ENCODE assay signal across 21 mouse cellular contexts in the genomic region with DNA sequence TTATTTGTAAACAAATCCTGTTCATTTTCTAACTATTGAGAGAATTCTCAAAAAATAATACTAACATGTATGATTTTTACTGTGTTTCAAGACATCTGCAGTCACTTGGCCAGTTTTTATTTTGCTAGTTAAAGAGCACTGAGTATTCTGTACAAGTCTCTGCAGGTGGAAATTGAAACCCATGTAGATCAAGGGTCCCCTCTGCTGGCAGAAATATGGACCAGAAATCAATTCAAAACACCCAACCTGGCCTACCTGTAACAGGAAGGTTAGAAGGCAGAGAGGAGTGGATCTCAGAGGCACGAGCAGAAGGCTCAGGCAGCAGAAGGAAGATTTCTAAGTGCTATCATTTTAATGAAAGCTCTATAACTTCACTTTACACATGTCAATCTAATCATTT.
DNase-seq lines count a peak whose midpoint lies in the region; ATAC-seq and TF ChIP-seq lines count a peak whose summit lies in the region.
"Had no signal": no experiment of that assay in that cellular context is flagged by ENCODE, and none has a peak within 500 bp of the region (broad histone marks: within the 10 kb centered on the region; RNA-seq: fewer than 3 reads in every experiment).

No protein-coding gene starts in this region.

- DNase-seq in cerebellum, postnatal 14 days: peak; percentile 47 to 48
- DNase-seq in cerebellum, adult 8-10 months: no peak
- DNase-seq in midbrain, embryonic 14.5 days: peak; percentile 53
- no peak for DNase-seq in gastrocnemius, postnatal 36 days
- no peak for DNase-seq in kidney, postnatal 36 days
- DNase-seq: adrenal gland, adult 2 months; cerebellum, adult 9-11 months; lung, adult 2 months; right cerebral cortex, postnatal 14 days; spleen, adult 18-20 months; thymus, postnatal 36 days had no signal

- TF ChIP-seq CTCF in intestine, postnatal 0 days (IDR thresholded peaks at IDR 0.05; ENCODE audit: low read depth): peak; percentile 34

- no peaks in the 10 kb centered on the region for H3K4me1 ChIP-seq in intestine, postnatal 0 days (replicated peaks; ENCODE audit: control insufficient read depth, insufficient read depth, low read length)
- no peaks in the 10 kb centered on the region for H3K4me1 ChIP-seq in intestine, embryonic 15.5 days (replicated peaks)
- no peaks in the 10 kb centered on the region for H3K4me1 ChIP-seq in midbrain, embryonic 14.5 days (ENCODE audit: control insufficient read depth, insufficient read depth, low read length)
- H3K4me1 ChIP-seq in midbrain, embryonic 15.5 days: no peaks in the 10 kb centered on the region
- H3K4me1 ChIP-seq: forebrain, embryonic 13.5 days; heart, embryonic 10.5 days; hindbrain, embryonic 10.5 days; liver, embryonic 12.5 days; midbrain, embryonic 12.5 days had no signal

- no peak overlapping the region for H3K9ac ChIP-seq in intestine, postnatal 0 days (ENCODE audit: low read depth, low read length)
- H3K9ac ChIP-seq in intestine, embryonic 15.5 days: no peak overlapping the region
- no peak overlapping the region for H3K9ac ChIP-seq in midbrain, embryonic 14.5 days (replicated peaks; ENCODE audit: low read length)
- H3K9ac ChIP-seq in midbrain, embryonic 15.5 days: no peak overlapping the region
- H3K9ac ChIP-seq: forebrain, embryonic 13.5 days; liver, embryonic 12.5 days; midbrain, embryonic 12.5 days had no signal

- no peak overlapping the region for H3K4me2 ChIP-seq in intestine, postnatal 0 days (replicated peaks; ENCODE audit: low read depth)
- no peak overlapping the region for H3K4me2 ChIP-seq in intestine, embryonic 15.5 days (replicated peaks)
- H3K4me2 ChIP-seq in midbrain, embryonic 14.5 days (ENCODE audit: low read length): no peak overlapping the region
- no peak overlapping the region for H3K4me2 ChIP-seq in midbrain, embryonic 15.5 days
- H3K4me2 ChIP-seq: forebrain, embryonic 13.5 days; liver, embryonic 12.5 days; midbrain, embryonic 12.5 days had no signal

- no peaks in the 10 kb centered on the region for H3K27me3 ChIP-seq in intestine, postnatal 0 days (replicated peaks; ENCODE audit: control insufficient read depth, insufficient read depth, low read length)
- no peaks in the 10 kb centered on the region for H3K27me3 ChIP-seq in intestine, embryonic 15.5 days (replicated peaks)
- H3K27me3 ChIP-seq in midbrain, embryonic 14.5 days (ENCODE audit: control insufficient read depth, insufficient read depth, low read length): no peaks in the 10 kb centered on the region
- H3K27me3 ChIP-seq in midbrain, embryonic 15.5 days (replicated peaks): no peaks in the 10 kb centered on the region
- H3K27me3 ChIP-seq: forebrain, embryonic 13.5 days; liver, embryonic 12.5 days; midbrain, embryonic 12.5 days had no signal

- no peak overlapping the region for H3K4me3 ChIP-seq in intestine, postnatal 0 days (ENCODE audit: low read depth, low read length)
- no peak overlapping the region for H3K4me3 ChIP-seq in intestine, embryonic 15.5 days (replicated peaks)
- H3K4me3 ChIP-seq in midbrain, embryonic 14.5 days (replicated peaks; ENCODE audit: low read depth, low read length): no peak overlapping the region
- H3K4me3 ChIP-seq in midbrain, embryonic 15.5 days: no peak overlapping the region
- H3K4me3 ChIP-seq: forebrain, embryonic 13.5 days; heart, embryonic 10.5 days; hindbrain, embryonic 10.5 days; liver, embryonic 12.5 days; midbrain, embryonic 12.5 days; myocyte had no signal

- no peaks in the 10 kb centered on the region for H3K36me3 ChIP-seq in intestine, postnatal 0 days (ENCODE audit: control insufficient read depth, insufficient read depth)
- H3K36me3 ChIP-seq in intestine, embryonic 15.5 days: no peaks in the 10 kb centered on the region
- no peaks in the 10 kb centered on the region for H3K36me3 ChIP-seq in midbrain, embryonic 14.5 days (ENCODE audit: control insufficient read depth, insufficient read depth, low read length)
- H3K36me3 ChIP-seq in midbrain, embryonic 15.5 days (replicated peaks): no peaks in the 10 kb centered on the region
- H3K36me3 ChIP-seq: heart, embryonic 10.5 days; hindbrain, embryonic 10.5 days; liver, embryonic 12.5 days; midbrain, embryonic 12.5 days had no signal

- 44% methylated on average over 1 of the region's 1 CpGs for WGBS in intestine, postnatal 0 days
- 62% methylated on average over 1 of the region's 1 CpGs for WGBS in intestine, embryonic 15.5 days
- 49% methylated on average over 1 of the region's 1 CpGs for whole genome bisulfite sequencing in midbrain, embryonic 14.5 days
- 73% methylated on average over 1 of the region's 1 CpGs for WGBS in midbrain, embryonic 15.5 days

- intact Hi-C loops in gastrocnemius, postnatal 36 days (cut with DNase I): no loop called here

- no peak overlapping the region for H3K27ac ChIP-seq in intestine, postnatal 0 days (ENCODE audit: low read depth, low read length)
- H3K27ac ChIP-seq in intestine, embryonic 15.5 days: no peak overlapping the region
- H3K27ac ChIP-seq in midbrain, embryonic 14.5 days (replicated peaks; ENCODE audit: low read depth, low read length): no peak overlapping the region
- H3K27ac ChIP-seq in midbrain, embryonic 15.5 days: no peak overlapping the region
- H3K27ac ChIP-seq: forebrain, embryonic 13.5 days; heart, embryonic 10.5 days; hindbrain, embryonic 10.5 days; liver, embryonic 12.5 days; midbrain, embryonic 12.5 days had no signal

- no peak for ATAC-seq in intestine, postnatal 0 days
- no peak for ATAC-seq in intestine, embryonic 15.5 days
- ATAC-seq in midbrain, embryonic 14.5 days (ENCODE audit: low FRiP score, low TSS enrichment): no peak
- no peak for ATAC-seq in midbrain, embryonic 15.5 days (replicated peaks)
- ATAC-seq: forebrain, embryonic 13.5 days; intestine, embryonic 16.5 days; liver, embryonic 12.5 days had no signal

- H3K9me3 ChIP-seq in intestine, postnatal 0 days (ENCODE audit: control insufficient read depth): no peaks in the 10 kb centered on the region
- no peaks in the 10 kb centered on the region for H3K9me3 ChIP-seq in intestine, embryonic 15.5 days
- no peaks in the 10 kb centered on the region for H3K9me3 ChIP-seq in midbrain, embryonic 14.5 days (ENCODE audit: control insufficient read depth, low read length)
- no peaks in the 10 kb centered on the region for H3K9me3 ChIP-seq in midbrain, embryonic 15.5 days
- H3K9me3 ChIP-seq: forebrain, embryonic 13.5 days; heart, embryonic 10.5 days; hindbrain, embryonic 10.5 days; liver, embryonic 12.5 days; midbrain, embryonic 12.5 days had no signal

Comparison
In these comparisons a context has a peak if more than half of its experiments do, and no peak if none do; other contexts are left out.
1. DNase-seq: peak in cerebellum, postnatal 14 days (2 of 2) and midbrain, embryonic 14.5 days (single experiment); none in cerebellum, adult 8-10 months (single experiment), gastrocnemius, postnatal 36 days (0 of 2) and kidney, postnatal 36 days (0 of 2).